Mouse (Mus musculus) thymus, postnatal 25 days (tissue): ENCODE data around the gene Zfp683.

Source experiments
- DNase-seq: peaks from one replicate; pipeline ENCODE4 v3.0.0; 2022

Zfp683 gene

DNA sequence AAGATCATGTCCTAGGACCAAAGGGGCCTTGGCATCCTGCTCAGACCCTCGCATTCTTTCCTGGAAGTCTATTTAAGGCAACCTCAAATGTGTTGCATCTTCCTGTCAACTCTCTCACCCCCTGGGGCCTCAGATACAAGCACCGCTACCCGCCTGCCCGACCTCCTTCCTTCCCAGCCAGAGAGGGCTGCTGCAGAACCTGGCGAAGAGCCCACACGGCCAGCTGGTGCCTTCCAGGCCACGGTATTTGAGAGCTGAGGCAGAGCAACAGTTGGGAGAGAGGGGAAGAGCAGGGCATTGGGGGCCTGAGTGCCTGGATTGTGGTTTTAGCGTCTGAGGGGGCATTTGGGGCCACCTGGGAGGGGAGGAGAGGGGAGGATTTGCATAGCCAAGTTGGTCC, 1.1 kb upstream of the Zfp683 start:
- DNase-seq = peak; percentile 34

DNA sequence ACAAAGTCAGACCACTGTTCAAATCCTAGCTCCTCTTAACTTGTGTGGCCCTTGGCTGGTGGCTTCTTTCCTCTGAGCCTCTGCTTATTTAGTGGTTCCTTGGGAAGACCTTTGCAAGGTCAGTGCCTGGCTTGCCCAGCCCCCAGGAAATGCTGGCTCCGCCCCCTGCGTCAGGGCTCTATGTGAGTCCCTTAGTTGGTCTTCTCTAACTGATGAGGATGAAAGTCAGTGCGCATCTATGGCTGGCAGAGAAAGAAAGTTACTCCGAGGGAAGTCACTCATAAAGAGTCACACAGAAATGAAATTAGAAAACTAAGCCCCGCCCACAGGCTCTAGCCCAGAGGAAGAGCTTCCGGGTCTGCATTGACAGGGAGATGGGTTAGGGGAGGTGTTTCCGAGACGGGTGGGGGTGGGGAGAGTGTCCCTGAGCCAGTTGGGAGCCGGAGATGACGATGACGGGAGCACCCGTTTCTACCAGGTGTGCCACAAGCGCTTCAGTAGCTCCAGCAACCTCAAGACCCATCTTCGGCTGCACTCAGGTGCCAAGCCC, 4.6 kb downstream of the Zfp683 start:
- DNase-seq = peak; percentile 45

DNA sequence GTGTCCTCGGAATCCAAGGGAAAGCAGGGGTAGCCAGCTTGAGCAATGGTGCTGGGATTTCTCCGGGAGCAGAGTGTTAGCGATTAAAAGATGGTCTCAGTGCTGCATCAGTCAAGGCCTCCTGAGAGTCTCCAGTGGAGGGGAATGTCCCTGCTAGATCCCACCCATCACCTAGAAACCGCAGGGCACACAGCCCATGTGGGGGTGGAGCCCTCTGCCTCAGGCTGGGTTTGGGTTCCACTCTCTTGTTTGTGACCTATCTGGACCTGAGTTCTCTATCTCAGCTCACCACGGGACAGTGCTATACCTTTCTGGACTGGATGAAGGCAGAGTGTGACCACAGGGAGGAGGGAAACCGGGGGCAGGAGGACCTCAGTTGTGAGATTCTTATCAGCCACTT, 5.3 kb downstream of the Zfp683 start:
- DNase-seq = no peak

DNA sequence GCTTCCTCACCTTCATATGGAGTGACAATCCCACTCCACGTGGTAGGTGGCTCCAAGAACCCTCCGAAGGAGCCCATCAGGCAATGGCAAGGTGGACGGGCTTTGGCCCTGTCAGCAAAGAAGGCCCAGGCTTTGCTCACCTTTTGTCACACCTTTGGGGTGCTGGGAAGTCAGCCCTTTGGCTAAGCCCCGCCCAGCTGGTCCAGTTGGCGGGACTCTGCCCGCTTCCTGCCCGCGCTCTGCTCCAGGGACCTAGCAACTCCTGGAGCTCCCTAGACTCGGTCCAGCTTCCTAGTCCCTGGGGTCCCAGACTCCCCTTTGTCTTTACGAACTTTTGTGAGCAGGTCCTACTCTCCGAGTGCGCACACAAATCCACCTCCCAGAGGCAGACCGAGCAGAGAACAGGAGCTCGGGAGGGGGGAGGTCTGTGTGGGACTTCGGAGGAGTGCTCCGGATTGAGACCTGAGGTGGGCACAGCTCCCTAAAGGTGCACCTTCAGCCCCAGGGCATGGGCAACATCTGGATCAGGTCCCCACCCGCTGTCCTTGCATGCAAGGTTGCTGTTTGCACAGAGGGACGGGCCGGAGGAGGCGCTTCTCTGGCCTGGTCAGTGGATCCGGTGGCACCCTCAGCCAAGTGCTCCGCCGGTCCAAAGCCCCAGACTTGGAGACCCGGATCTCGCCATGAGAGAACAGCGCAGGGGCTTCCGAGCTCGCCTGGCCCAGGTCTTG, 6.7 kb downstream of the Zfp683 start, which contains the start of gene Crybg2:
TSS of gene Crybg2 (plus strand) at position 681 of the 731 bp plus-strand sequence.
- DNase-seq = no peak

GRCm38 (mm10) chr4:134061166-134061830, 7.7 kb downstream of the Zfp683 start:
- DNase-seq = peak; percentile 73

DNA sequence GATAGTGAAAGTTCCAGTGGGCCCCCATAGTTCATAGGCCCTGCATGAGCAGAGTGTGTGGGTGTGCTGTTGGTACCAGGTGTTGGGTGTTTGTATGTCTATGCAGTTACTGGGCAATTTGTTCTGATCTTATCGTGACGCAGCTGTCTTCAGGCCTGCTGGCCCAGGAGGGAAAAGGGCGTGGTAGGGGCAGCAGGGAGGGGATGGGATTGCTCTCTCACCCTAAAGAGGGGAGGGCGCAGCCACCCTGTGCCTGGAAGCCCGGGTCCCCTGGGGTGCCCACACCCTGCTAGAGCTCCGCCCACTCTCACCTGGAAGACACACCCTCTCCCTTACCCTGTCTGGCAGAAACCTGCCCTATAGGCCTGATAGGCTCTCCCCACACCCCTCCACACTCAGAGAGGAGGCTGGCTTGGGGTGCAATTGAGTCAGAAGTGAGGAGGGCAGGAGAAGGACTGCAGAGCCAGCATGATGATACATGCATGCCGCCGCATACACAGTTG, 8.4 kb downstream of the Zfp683 start:
- DNase-seq = peak; percentile 50

- DNase-seq = no peak
Observed at GRCm38 (mm10) chr4:134062561-134062960, 8.9 kb downstream of the Zfp683 start.

DNA sequence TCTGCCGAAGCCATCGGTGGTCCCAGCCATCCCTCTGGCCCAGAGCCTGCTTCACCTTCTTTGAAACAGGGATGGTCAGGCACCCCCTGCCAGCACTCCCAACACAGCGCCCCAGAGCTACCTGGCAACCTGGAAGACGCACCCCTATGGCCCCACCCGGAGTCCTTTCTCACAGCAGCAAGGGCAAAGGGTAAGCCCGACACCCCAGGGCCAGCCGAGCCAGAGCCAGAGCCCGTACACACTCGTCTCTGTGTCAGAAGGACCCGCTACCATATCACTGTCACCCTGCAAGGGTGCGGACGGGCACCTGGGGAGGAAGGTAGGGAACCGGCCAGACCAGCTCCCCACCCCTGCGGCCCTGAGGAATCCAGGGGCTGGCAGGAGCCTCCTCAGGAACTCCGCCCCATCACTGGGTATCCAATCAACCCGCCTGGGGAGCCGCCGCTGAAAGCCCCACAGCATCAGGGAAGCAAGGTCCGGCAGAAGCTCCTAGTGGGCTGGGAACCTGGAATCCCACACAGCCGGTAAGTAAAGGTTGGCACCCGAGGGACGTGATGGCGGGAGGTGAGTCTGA, 11.9 kb downstream of the Zfp683 start:
- DNase-seq = no peak

GRCm38 (mm10) chr4:134067383-134067782, 13.7 kb downstream of the Zfp683 start:
- DNase-seq = no peak

DNA sequence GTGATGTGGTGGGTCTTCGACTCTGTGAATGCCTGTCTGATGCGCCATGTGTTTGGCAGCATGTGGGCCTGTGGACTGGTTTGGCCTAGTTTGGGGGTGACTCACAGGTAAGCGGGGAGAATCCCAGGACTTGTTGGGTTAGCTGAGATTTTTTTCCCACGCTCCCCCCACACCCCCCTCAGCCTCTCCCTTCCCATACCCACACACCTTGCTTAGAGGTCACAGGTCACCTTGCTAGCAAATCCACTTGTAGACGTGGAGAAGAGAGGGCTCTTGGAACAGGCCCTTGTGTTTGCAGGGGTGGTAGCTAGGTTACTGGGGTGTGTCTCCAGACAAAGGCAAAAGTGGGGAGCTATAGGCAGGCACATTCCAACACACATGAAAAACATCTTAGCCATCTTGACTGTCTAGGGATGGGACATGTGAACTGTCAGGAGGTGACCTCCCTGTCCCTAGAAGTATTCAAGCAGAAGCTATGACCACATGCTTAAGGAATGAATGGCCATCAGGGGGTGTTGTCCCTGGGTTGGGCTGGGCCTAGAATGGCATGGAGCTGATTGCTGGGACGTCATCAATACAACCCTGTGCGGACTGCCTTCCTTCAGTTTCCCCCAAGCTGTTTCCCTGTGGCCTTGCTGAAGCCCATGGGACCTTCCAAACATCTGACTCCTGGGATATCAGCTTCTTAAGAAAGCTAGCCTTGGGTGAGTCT, 14.4 kb downstream of the Zfp683 start:
- no peak for DNase-seq

DNA sequence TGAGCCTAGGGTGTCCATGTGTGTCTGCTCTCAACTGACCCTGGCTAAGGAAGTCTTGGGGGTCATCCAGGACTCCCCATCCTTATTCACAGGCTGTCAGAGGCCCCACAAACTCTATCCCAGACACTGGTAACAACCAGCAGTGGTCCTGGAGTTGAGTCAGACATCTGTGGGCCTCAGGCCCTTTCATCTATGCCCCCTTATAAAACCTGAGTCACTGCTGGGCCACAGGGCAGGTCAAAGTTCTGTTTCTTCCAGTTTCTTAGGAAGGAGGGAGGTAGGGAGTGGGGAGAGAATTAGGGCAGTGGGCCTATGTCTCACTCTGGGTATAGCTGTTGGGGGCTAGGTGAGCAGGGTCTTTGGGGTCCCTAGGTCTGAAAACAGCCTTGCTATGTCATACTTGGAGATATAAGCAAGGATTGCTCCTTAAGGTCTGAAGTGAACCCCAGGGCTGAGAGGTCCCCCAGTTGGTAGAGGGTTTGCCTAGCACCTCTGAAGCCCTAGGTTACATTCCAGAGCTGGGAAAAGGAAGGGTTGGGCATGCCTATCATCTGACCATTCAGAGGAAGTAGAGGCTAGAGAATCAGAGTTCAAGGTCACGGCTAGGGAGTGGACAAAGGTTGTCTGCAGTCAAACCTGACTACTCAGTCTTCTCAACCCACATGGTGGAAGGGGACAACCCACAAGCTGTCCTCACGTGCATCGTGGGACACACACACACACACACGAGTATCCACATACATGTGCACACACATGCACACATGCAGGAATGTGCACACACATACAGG, 15.3 kb downstream of the Zfp683 start:
- no peak for DNase-seq

GRCm38 (mm10) chr4:134078694-134079093, 25.1 kb downstream of the Zfp683 start:
- DNase-seq = peak; percentile 67

GRCm38 (mm10) chr4:134080674-134081073, 27.0 kb downstream of the Zfp683 start:
- no peak for DNase-seq

DNA sequence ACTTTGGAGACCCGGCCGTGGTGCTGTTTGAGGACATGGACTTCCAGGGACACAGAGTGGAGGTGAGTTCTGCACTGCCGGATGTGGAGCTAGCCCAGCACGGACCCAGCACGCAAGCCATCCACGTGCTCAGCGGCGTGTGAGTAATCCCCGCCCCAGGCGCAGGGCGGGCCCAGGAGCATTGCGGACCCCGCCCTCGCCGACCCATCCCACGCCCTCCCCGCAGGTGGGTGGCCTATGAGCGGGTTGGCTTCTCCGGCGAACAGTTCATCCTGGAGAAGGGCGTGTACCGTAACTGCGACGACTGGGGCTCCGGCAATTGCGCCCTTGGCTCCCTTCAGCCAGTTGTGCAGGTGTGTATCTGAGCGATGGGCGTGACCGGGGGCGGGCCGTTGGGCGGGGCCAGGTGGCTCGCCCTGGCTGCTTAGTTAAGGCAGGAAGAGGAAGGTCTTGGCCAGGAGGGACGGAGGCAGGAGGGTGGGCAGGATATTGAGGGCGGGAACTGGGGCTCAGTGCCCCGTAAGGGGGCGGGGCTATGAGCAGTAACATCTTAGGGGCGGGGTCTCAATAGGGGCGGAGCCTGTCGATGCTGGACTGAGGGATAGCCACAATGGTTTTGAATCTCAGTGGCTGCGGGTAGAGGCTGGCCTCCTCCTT, 28.2 kb downstream of the Zfp683 start:
- peak; percentile 86 for DNase-seq

GRCm38 (mm10) chr4:134082460-134082859, 28.8 kb downstream of the Zfp683 start:
- DNase-seq = no peak

DNA sequence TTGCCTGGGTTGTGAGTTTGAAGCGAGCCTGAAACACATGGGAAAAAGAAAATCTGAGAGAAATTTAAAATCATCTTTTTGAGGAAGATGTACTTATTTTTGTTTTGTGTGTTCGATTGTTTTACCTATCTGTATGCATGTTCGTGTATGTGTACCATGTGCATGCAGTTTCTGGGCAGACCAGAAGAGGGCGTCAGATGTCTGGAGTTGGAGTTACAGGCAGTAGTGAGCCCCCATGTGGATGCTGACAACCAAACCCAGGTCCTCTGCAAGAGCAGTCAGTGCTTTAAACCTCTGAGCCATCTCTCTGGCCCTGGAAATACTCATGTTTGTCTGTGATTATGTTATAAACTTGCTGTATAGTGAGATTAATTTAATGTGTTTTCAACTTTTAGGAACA, 31.4 kb downstream of the Zfp683 start:
- no peak for DNase-seq

DNA sequence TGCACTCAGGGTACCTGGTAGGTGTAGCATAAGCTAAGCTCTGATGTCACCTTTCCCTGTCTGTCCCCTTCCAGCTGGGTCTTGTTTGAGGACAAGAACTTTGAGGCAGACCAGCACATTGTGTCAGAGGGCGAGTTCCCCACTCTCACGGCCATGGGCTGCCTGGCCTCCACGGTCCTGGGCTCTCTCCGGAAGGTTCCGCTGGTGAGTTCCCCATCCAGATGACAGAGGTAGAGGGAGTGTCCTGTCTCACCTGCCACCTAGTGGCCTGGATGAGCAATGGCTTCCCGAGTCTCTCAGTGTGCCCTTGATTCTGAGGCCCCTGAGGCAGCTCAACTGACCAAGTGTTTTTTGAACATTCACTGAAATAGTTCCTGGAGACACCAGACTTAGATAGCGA, 33.8 kb downstream of the Zfp683 start:
- peak; percentile 57 for DNase-seq

DNA sequence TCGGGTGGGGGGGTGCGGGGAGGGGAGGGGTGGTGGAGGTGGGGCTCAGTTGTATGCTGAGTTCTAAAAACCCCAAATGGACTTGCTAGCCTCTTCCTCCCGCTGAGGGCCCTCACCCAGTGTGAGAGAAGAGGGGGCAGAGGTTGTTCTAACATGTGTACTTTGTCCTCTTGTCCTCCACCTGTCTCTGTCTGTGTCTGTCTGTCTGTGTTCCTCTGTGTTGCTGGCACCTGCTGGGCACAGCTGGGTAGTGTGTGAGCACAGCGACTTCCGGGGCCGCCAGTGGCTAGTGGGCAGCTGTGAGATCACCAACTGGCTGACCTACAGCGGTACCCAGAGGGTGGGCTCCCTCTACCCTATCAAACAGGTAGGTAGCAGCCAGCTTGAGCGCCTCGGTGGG, 35.4 kb downstream of the Zfp683 start:
- DNase-seq = no peak

GRCm38 (mm10) chr4:134090521-134091224, 37.0 kb downstream of the Zfp683 start:
- DNase-seq = no peak

GRCm38 (mm10) chr4:134091225-134091529, 37.5 kb downstream of the Zfp683 start:
- DNase-seq = no peak
